Comparison of ENCODE assay signal across 8 mouse cellular contexts in the genomic region with DNA sequence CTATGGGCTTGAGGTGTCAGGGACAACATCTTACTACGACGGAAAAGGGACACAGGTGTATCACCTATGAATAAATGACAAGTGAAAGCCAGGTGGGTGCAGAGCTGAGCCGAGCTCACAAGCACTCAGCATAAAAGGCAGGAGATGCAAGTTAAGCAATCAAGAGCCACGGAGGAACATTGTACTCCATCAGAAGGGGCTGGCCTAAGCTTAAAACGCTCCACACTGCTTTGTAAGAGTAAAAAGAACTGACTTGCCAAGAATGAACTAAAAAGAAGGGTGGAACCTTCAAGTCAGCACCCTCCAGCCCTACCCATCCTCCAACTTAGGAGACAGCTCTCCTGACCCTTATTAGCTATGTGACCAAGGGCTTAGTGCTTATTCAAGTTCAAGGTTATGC. TPM values are rescaled to one million over a fixed set of nuclear protein-coding genes. Genes with fewer than 3 reads are reported as not detected.
DNase-seq lines count a peak whose midpoint lies in the region; ATAC-seq and TF ChIP-seq lines count a peak whose summit lies in the region.

No protein-coding gene starts in this region.

- H3K4me3 ChIP-seq in testis, adult 2 months (ENCODE audit: control insufficient read depth, low read depth, low read length), result no peak overlapping the region
- no peak overlapping the region for H3K4me3 ChIP-seq in liver, embryonic 16.5 days (ENCODE audit: low read depth, low read length)

- no peak for TF ChIP-seq CTCF in testis, adult 2 months (IDR thresholded peaks at IDR 0.05; ENCODE audit: control insufficient read depth, insufficient read depth, insufficient replicate concordance, low read depth, low read length)

- 45% methylated on average over 5 of the region's 5 CpGs for WGBS in liver, embryonic 16.5 days (ENCODE audit: insufficient replicate concordance)

- DNase-seq in adrenal gland, adult 2 months, result peak; percentile 14
- no peak for DNase-seq in adrenal gland, adult 18-20 months (ENCODE audit: low spot score in 2 of 2)
- no peak for DNase-seq in testis, postnatal 10 days (ENCODE audit: low spot score)
- DNase-seq in T-cell, adult 2 months (ENCODE audit: low spot score), result no peak
- no peak for DNase-seq in embryo, embryonic 10.5 days (ENCODE audit: low spot score)
- DNase-seq in right cerebral cortex, postnatal 10 days (ENCODE audit: low spot score in 2 of 2), result no peak

- no peak for ATAC-seq in liver, embryonic 16.5 days (ENCODE audit: low read depth)

- no peaks in the 10 kb centered on the region for H3K9me3 ChIP-seq in liver, embryonic 16.5 days (replicated peaks; ENCODE audit: control insufficient read depth, low read length)

- H3K4me2 ChIP-seq in liver, embryonic 16.5 days (ENCODE audit: low read depth, low read length), result no peak overlapping the region

- H3K27me3 ChIP-seq in testis, adult 2 months (ENCODE audit: control insufficient read depth, insufficient read depth, low read length), result no peaks in the 10 kb centered on the region
- no peaks in the 10 kb centered on the region for H3K27me3 ChIP-seq in liver, embryonic 16.5 days (ENCODE audit: control insufficient read depth, insufficient read depth, low read depth, low read length)

- no peak for TF ChIP-seq POLR2A in testis, adult 2 months (IDR thresholded peaks at IDR 0.05; ENCODE audit: control insufficient read depth, low read depth, low read length)

- 0 out of 2 replicates have a peak overlapping the region, but pooled peaks have one; percentile 15 for H3K27ac ChIP-seq in testis, adult 2 months (ENCODE audit: control insufficient read depth, insufficient read depth, low read depth, low read length)
- H3K27ac ChIP-seq in liver, embryonic 16.5 days (ENCODE audit: low read length), result peak overlapping the region; percentile 61

- no peaks in the 10 kb centered on the region for H3K36me3 ChIP-seq in testis, adult 2 months (ENCODE audit: control insufficient read depth, insufficient read depth, low read length)
- H3K36me3 ChIP-seq in liver, embryonic 16.5 days (ENCODE audit: control insufficient read depth, insufficient read depth), result peaks cover 2% of the 10 kb centered on the region; the same call in 1 of the 2 replicates

- H3K4me1 ChIP-seq in testis, adult 2 months (ENCODE audit: control insufficient read depth, insufficient read depth, low read length), result peaks cover 8% of the 10 kb centered on the region
- peaks cover 32% of the 10 kb centered on the region for H3K4me1 ChIP-seq in liver, embryonic 16.5 days (ENCODE audit: control insufficient read depth, low read depth, low read length)

- H3K9ac ChIP-seq in liver, embryonic 16.5 days (ENCODE audit: low read depth, low read length), result no peak overlapping the region

RNA-seq across cellular contexts. Expression of gene Anxa6, which starts 10.7 kb away (rescaled TPM):
- 100 to 1,000 TPM; 116 to 185 TPM for total RNA-seq in adrenal gland, adult 2 months (2021)
- polyA plus RNA-seq in adrenal gland, adult 2 months (2012; rRNA removed), result 54.6 and 58.7 TPM in 2 replicates
- total RNA-seq in adrenal gland, adult 18-20 months (2021), result 100 to 1,000 TPM; 123 to 197 TPM
- 4.9 and 7.5 TPM in 2 replicates for polyA plus RNA-seq in testis, adult 2 months (2012; rRNA removed)
- 56.9 and 66.1 TPM in 2 replicates for polyA plus RNA-seq in liver, embryonic 16.5 days (2015; fragmentation: Nextera tagmentation; extraction: Ambion mirVana)

RNA-seq across cellular contexts. Expression of gene Ccdc69, which starts 55.4 kb away (rescaled TPM):
- total RNA-seq in adrenal gland, adult 2 months (2021), result 10 to 100 TPM in 1 of 2 experiments, 1 to 10 TPM in 1; 9.5 to 14.8 TPM
- polyA plus RNA-seq in adrenal gland, adult 2 months (2012; rRNA removed), result 1.9 and 2.1 TPM in 2 replicates
- total RNA-seq in adrenal gland, adult 18-20 months (2021), result 1 to 10 TPM; 7.4 to 9.8 TPM
- polyA plus RNA-seq in testis, adult 2 months (2012; rRNA removed), result 2.1 and 2.2 TPM in 2 replicates
- 1.3 TPM in 2 replicates for polyA plus RNA-seq in liver, embryonic 16.5 days (2015; fragmentation: Nextera tagmentation; extraction: Ambion mirVana)

RNA-seq across cellular contexts. Expression of gene Tnip1, which starts 59.8 kb away (rescaled TPM):
- 10 to 100 TPM; 82.2 to 88.8 TPM for total RNA-seq in adrenal gland, adult 2 months (2021)
- 59.0 and 63.6 TPM in 2 replicates for polyA plus RNA-seq in adrenal gland, adult 2 months (2012; rRNA removed)
- total RNA-seq in adrenal gland, adult 18-20 months (2021), result 10 to 100 TPM; 63.7 to 85.8 TPM
- 5.4 and 7.2 TPM in 2 replicates for polyA plus RNA-seq in testis, adult 2 months (2012; rRNA removed)
- 5.2 and 6.5 TPM in 2 replicates for polyA plus RNA-seq in liver, embryonic 16.5 days (2015; fragmentation: Nextera tagmentation; extraction: Ambion mirVana)
